Mouse (Mus musculus) stomach, embryonic 14.5 days (tissue): ENCODE results near the gene Slc13a1. TPM values are rescaled to one million over a fixed set of nuclear protein-coding genes. Genes with fewer than 3 reads are reported as not detected.

ENCODE experiments used
- ATAC-seq: fragments of 200-750 bp; cut with Nextera tagmentation; 2 replicates; pipeline ENCODE4 v1.8.0; 2017; ENCODE audit warnings: low read depth, moderate TSS enrichment; ENCODE audit not compliant: insufficient number of reproducible peaks, insufficient read depth, low FRiP score
- H3K27ac ChIP-seq: fragments of 300-500 bp; sonication (generic); 2 replicates; pipeline ENCODE4 v1.5.1; 2014; ENCODE audit warnings: mild to moderate bottlenecking, low read length, moderate library complexity, mixed read lengths
- H3K27me3 ChIP-seq: fragments of 300-500 bp; sonication (generic); 2 replicates; pipeline ENCODE4 v1.6.1; 2014; ENCODE audit warnings: low read length, control low read depth, mixed read lengths; ENCODE audit not compliant: control insufficient read depth, insufficient read depth
- H3K36me3 ChIP-seq: fragments of 300-500 bp; sonication (generic); 2 replicates; pipeline ENCODE4 v1.6.1; 2014; ENCODE audit warnings: mild to moderate bottlenecking, control low read depth, low read length, moderate library complexity, mixed read lengths; ENCODE audit not compliant: control insufficient read depth, insufficient read depth
- H3K4me1 ChIP-seq: fragments of 300-500 bp; sonication (generic); 2 replicates; pipeline ENCODE4 v1.6.1; 2014; ENCODE audit warnings: low read length, control low read depth, mixed read lengths; ENCODE audit not compliant: control insufficient read depth, insufficient read depth
- H3K4me2 ChIP-seq: fragments of 300-500 bp; sonication (generic); replicated peaks from 2 replicates; pipeline ENCODE4 v1.6.1; 2014; ENCODE audit warnings: low read depth, low read length, control low read depth
- H3K4me3 ChIP-seq: fragments of 300-500 bp; sonication (generic); 2 replicates; pipeline ENCODE4 v1.5.1; 2014; ENCODE audit warnings: low read depth, low read length, control low read depth
- H3K9ac ChIP-seq: fragments of 300-500 bp; sonication (generic); replicated peaks from 2 replicates; pipeline ENCODE4 v1.6.1; 2014; ENCODE audit warnings: low read depth, mild to moderate bottlenecking, control low read depth, low read length, moderate library complexity, mixed read lengths
- H3K9me3 ChIP-seq: fragments of 300-500 bp; sonication (generic); 2 replicates; pipeline ENCODE4 v1.6.1; 2016; ENCODE audit warnings: low read depth, low read length, control low read depth; ENCODE audit not compliant: control insufficient read depth
- WGBS: fragments of 180-500 bp; shearing (Covaris S2); extraction: QIAGEN DNeasy Blood & Tissue Kit; methylation state at CpG from one replicate; pipeline ENCODE4 v1.1.7; 2014; 5-methylcytosine and 5-hydroxymethylcytosine counted together
- polyA plus RNA-seq: library from polyadenylated mRNA; unstranded; fragments of >200 nt; fragmentation: Nextera tagmentation; extraction: Ambion mirVana; gene quantifications from 2 replicates; pipeline ENCODE4 v1.2.1, GENCODE M21; 2014

Slc13a1 gene
- polyA plus RNA-seq, 1 experiment from 2014 or later = 0.09 TPM

DNA sequence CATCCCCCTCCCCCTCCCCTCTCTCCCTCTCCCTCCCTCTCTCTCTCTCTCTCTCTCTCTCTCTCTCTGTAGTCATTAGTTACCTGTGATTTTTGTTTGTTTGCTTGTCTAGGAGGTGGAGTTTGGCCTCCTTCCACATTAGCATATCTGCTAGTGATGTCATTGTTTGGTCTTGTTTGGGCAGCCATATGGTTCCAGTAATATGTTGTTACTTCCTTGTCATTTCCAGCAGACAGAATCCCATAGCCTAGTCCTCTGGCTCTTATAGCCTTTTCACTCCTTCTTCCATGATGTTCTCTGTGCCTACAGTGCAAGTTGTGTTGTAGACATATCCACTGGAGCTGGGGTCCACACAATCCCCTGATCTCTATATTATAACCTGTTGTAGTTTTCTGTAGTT is 6.1 kb upstream of the Slc13a1 start:
- H3K9me3 ChIP-seq = no peaks in the 10 kb centered on the region
- no peak overlapping the region for H3K4me3 ChIP-seq

GRCm38 (mm10) chr6:24172736-24173135 is 4.8 kb upstream of the Slc13a1 start:
- Histone ChIP-seq H3K9ac (no peak overlapping the region), H3K9me3 (no peaks in the 10 kb centered on the region), H3K4me3 (no peak overlapping the region), H3K4me1 (no peaks in the 10 kb centered on the region), H3K36me3 (no peaks in the 10 kb centered on the region), H3K27ac (no peak overlapping the region), H3K27me3 (no peaks in the 10 kb centered on the region), H3K4me2 (no peak overlapping the region)
- WGBS = 54% methylated on average over 2 of the region's 2 CpGs
- ATAC-seq = no peak

More for the DNA sequence above, 6.1 kb upstream of the Slc13a1 start:
- no peaks in the 10 kb centered on the region for H3K36me3 ChIP-seq
- H3K27me3 ChIP-seq = no peaks in the 10 kb centered on the region
- no peak overlapping the region for H3K4me2 ChIP-seq
- H3K9ac ChIP-seq = no peak overlapping the region
- ATAC-seq = no peak
- H3K27ac ChIP-seq = no peak overlapping the region
- no peaks in the 10 kb centered on the region for H3K4me1 ChIP-seq

GRCm38 (mm10) chr6:24166772-24167171 is 1.1 kb downstream of the Slc13a1 start:
- ATAC-seq = no peak
- WGBS = 77% methylated on average over 6 of the region's 6 CpGs
- Histone ChIP-seq H3K4me1 (no peaks in the 10 kb centered on the region), H3K27ac (no peak overlapping the region), H3K4me2 (no peak overlapping the region), H3K9ac (no peak overlapping the region), H3K4me3 (no peak overlapping the region), H3K36me3 (no peaks in the 10 kb centered on the region), H3K27me3 (no peaks in the 10 kb centered on the region), H3K9me3 (no peaks in the 10 kb centered on the region)

DNA sequence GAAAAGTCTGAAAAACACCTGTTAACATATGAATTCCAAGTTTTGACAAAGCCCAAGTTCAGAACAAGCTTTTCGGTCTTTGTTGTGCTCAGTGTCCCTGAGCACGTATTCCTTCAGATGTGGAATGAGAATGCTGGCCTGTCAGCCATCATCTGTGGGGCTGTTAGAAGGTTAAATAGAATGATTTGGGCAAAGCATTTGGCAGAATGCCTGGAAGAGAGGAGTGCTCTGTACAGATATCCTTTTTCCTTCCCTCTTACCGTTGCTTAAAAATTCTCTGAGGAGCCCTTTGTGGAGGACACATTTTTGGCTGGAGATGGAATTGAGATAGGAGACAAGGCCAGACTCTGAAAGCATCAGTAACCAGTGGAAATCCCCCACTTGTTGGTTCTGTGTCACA is 2.6 kb downstream of the Slc13a1 start:
- WGBS = 27% methylated on average over 3 of the region's 3 CpGs
- ATAC-seq = no peak
- H3K27ac ChIP-seq = no peak overlapping the region
- no peak overlapping the region for H3K4me3 ChIP-seq
- H3K9ac ChIP-seq = no peak overlapping the region
- H3K4me2 ChIP-seq = no peak overlapping the region
- H3K36me3 ChIP-seq = no peaks in the 10 kb centered on the region
- no peaks in the 10 kb centered on the region for H3K27me3 ChIP-seq
- no peaks in the 10 kb centered on the region for H3K4me1 ChIP-seq
- no peaks in the 10 kb centered on the region for H3K9me3 ChIP-seq

- Histone ChIP-seq H3K9me3 (no peaks in the 10 kb centered on the region), H3K27me3 (no peaks in the 10 kb centered on the region), H3K36me3 (no peaks in the 10 kb centered on the region), H3K4me1 (no peaks in the 10 kb centered on the region), H3K4me2 (no peak overlapping the region), H3K4me3 (no peak overlapping the region), H3K27ac (no peak overlapping the region), H3K9ac (no peak overlapping the region)
- no peak for ATAC-seq
- 72% methylated on average over 1 of the region's 1 CpGs for WGBS
Observed at GRCm38 (mm10) chr6:24159795-24160194, 8.1 kb downstream of the Slc13a1 start.

DNA sequence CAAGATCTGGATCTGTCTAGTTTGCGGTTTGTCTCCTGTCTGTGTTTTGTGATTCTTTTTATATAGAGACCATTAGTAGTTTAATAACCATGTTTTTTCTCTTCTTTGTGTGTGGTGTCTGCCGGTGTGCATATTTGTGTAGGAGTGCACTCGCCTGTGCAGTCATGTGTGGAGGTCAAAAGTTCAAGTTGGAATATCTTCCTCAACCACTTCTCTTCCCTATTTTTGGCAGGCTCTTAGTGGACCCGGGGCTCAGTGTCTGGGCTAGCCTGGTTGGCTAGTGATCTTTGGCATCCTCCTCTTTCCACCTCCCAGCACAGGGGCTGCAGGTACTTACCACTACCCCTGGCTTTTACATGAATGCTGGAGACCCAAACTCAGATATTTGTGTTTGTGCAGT is 13.0 kb downstream of the Slc13a1 start:
- H3K4me1 ChIP-seq = no peaks in the 10 kb centered on the region
- no peaks in the 10 kb centered on the region for H3K27me3 ChIP-seq
- H3K9ac ChIP-seq = no peak overlapping the region
- H3K9me3 ChIP-seq = no peaks in the 10 kb centered on the region
- 60% methylated on average over 4 of the region's 4 CpGs for WGBS
- H3K27ac ChIP-seq = no peak overlapping the region
- no peak overlapping the region for H3K4me2 ChIP-seq
- no peak overlapping the region for H3K4me3 ChIP-seq
- H3K36me3 ChIP-seq = no peaks in the 10 kb centered on the region
- ATAC-seq = no peak

GRCm38 (mm10) chr6:24132951-24133350 is 34.9 kb downstream of the Slc13a1 start:
- no peak overlapping the region for H3K27ac ChIP-seq
- no peaks in the 10 kb centered on the region for H3K4me1 ChIP-seq
- no peak overlapping the region for H3K4me3 ChIP-seq
- no peak overlapping the region for H3K4me2 ChIP-seq
- H3K9ac ChIP-seq = no peak overlapping the region
- no peak for ATAC-seq
- H3K9me3 ChIP-seq = no peaks in the 10 kb centered on the region
- no peaks in the 10 kb centered on the region for H3K36me3 ChIP-seq
- WGBS = 89% methylated on average over 4 of the region's 4 CpGs
- H3K27me3 ChIP-seq = no peaks in the 10 kb centered on the region

DNA sequence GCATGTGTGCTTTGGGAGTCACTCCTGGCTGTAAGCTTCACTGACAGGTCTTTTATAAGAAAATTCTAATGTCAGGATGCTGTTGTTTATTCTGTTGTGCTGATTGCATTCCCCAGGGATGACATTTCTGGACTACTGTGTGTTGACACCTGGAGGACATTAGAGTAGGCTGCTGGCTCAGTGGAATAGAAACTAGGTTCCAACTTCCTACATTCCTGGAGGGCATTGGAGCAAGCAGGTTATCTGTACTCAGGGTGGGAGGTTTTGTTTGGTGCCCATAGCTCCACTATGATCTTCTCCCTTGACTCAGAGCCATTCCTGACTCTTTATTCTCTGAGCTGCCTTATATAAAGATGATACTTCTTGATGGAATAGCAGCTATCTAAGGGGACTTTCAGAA is 45.3 kb downstream of the Slc13a1 start:
- no peak overlapping the region for H3K9ac ChIP-seq
- no peak for ATAC-seq
- no peaks in the 10 kb centered on the region for H3K4me1 ChIP-seq
- no peak overlapping the region for H3K4me3 ChIP-seq
- H3K4me2 ChIP-seq = no peak overlapping the region
- H3K9me3 ChIP-seq = no peaks in the 10 kb centered on the region
- H3K27me3 ChIP-seq = no peaks in the 10 kb centered on the region
- H3K36me3 ChIP-seq = no peaks in the 10 kb centered on the region
- no peak overlapping the region for H3K27ac ChIP-seq

GRCm38 (mm10) chr6:24111614-24112013 is 56.3 kb downstream of the Slc13a1 start:
- no peaks in the 10 kb centered on the region for H3K27me3 ChIP-seq
- no peak overlapping the region for H3K9ac ChIP-seq
- H3K36me3 ChIP-seq = no peaks in the 10 kb centered on the region
- no peak overlapping the region for H3K4me3 ChIP-seq
- H3K9me3 ChIP-seq = no peaks in the 10 kb centered on the region
- WGBS = 91% methylated on average over 8 of the region's 8 CpGs
- no peak overlapping the region for H3K27ac ChIP-seq
- H3K4me2 ChIP-seq = no peak overlapping the region
- H3K4me1 ChIP-seq = no peaks in the 10 kb centered on the region
- ATAC-seq = no peak
